ENCODE assay signal across 15 mouse cellular contexts in genomic region chr15:31192563-31192962, GRCm38 (mm10).
"Had no signal": no experiment of that assay in that cellular context is flagged by ENCODE, and none has a peak within 500 bp of the region (broad histone marks: within the 10 kb centered on the region; RNA-seq: fewer than 3 reads in every experiment).

No protein-coding gene starts in this region.

- H3K27ac ChIP-seq: neural tube, embryonic 15.5 days; stomach, embryonic 15.5 days; stomach, postnatal 0 days had no signal

- H3K36me3 ChIP-seq: neural tube, embryonic 15.5 days; stomach, embryonic 15.5 days had no signal

- H3K4me3 ChIP-seq: neural tube, embryonic 15.5 days; stomach, embryonic 15.5 days had no signal

- H3K4me2 ChIP-seq: neural tube, embryonic 15.5 days; stomach, embryonic 15.5 days had no signal

- H3K9ac ChIP-seq: neural tube, embryonic 15.5 days; stomach, embryonic 15.5 days had no signal

- H3K27me3 ChIP-seq: neural tube, embryonic 15.5 days; stomach, embryonic 15.5 days had no signal

- H3K9me3 ChIP-seq: neural tube, embryonic 15.5 days; stomach, embryonic 15.5 days had no signal

- H3K4me1 ChIP-seq: neural tube, embryonic 15.5 days; stomach, embryonic 15.5 days had no signal

- DNase-seq: retina, postnatal 1 day; right cerebral cortex, adult 18-20 months; right cerebral cortex, postnatal 14 days; right cerebral cortex, postnatal 25 days; right cerebral cortex, postnatal 4 days; spleen, adult 18-20 months; thymus, adult 18-20 months; thymus, adult 2 months; thymus, postnatal 14 days; thymus, postnatal 25 days; thymus, postnatal 36 days; thymus, postnatal 4 days had no signal
